Mouse (Mus musculus): ENCODE data around the gene E4f1. TPM values are rescaled to one million over a fixed set of nuclear protein-coding genes. Genes with fewer than 3 reads are reported as not detected.

The E4f1 gene
- polyA plus RNA-seq, 1 experiment = 50.4 TPM

DNA sequence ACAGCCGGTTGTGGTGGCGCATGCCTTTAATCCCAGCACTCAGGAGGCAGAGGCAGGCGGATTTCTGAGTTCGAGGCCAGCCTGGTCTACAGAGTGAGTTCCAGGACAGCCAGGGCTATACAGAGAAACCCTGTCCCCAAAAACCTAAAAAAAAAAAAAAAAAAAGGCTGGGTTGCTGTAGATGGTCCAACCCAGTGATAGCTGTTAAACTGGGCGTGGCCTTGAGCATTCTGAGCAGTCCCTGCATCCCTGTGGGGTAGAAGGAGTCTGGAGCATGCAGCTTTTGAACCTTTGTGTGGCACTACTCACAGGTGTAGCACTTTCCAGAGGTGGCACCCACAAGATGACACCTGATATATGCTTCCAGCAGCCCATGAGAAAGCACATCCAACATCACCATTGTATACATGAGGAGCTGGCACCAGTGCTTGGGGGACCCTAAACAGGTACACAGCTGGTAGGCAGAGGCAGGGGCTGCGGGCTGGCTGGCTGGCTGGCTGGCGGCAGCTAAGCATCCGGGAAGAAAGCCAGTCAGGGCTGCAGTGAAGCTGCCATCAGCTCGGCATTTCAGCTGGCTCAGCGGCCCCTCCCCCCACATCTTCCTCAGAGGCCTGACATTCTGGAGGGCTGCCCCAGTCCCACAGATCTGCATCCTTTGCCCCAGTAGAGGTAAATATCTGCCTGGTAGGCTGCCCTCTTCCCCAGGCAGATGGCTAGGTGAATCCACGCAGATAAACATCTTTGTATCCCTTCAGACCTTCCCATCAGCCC, 15.2 kb upstream of the E4f1 start:
- WGBS = 55% methylated on average over 11 of the region's 11 CpGs

DNA sequence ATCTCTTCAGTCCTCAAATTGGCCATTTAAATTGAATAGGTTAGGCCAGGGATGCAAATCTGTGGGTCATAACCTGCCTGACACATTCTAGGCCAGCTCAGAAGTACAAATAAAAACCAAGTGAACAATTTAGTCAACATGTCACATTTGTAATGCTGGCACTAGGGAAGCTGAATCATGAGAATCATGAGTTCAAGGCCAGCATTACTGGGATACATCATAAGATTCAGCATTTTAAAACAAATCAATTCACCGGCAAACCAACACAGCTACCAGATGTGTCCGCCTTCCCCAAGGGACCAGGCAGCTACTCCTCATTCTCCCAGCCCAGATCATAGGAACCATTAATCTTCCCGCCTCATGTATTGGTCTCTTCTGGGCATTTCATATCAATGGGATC, 13.4 kb upstream of the E4f1 start:
- no peak for DNase-seq (ENCODE audit: low read depth, low spot score)
- 94% methylated on average over 3 of the region's 3 CpGs for WGBS

More for the DNA sequence above, 15.2 kb upstream of the E4f1 start:
- DNase-seq (ENCODE audit: low read depth, low spot score) = no peak

DNA sequence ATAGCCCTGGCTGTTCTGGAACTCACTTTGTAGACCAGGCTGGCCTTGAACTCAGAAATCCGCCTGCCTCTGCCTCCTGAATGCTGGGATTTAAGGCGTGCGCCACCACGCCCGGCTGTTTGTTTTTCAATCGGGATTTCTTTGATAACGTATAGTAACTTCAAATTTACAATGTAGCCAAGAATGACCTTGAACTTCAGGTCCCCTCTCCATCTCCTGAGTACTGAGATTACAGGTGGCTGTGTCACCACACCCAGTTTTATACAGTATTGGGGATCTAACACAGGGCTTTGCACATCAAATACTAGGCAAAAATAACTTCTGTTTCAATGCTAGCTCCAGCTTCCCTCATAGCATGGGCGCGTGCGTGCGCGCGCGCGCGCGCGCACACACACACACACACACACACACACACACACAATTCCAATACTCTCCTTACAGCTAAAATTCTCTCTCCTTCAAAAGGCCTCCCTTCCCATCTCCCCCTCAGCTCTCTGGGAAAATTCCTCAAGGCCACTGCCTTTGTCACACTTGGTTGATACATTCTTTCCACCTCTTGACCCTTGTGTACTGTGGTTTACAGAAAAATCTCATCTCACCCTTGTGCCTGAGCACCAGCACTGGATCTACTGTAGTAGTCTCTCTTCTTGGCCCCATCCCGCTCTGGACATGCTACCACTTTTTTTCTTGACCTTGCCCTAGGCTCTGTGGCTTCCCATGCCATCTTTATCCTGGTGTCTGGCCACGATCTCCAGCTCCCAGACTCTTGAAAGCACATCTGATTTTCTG, 11.1 kb upstream of the E4f1 start:
- DNase-seq (ENCODE audit: low read depth, low spot score) = no peak
- 85% methylated on average over 20 of the region's 20 CpGs for WGBS

DNA sequence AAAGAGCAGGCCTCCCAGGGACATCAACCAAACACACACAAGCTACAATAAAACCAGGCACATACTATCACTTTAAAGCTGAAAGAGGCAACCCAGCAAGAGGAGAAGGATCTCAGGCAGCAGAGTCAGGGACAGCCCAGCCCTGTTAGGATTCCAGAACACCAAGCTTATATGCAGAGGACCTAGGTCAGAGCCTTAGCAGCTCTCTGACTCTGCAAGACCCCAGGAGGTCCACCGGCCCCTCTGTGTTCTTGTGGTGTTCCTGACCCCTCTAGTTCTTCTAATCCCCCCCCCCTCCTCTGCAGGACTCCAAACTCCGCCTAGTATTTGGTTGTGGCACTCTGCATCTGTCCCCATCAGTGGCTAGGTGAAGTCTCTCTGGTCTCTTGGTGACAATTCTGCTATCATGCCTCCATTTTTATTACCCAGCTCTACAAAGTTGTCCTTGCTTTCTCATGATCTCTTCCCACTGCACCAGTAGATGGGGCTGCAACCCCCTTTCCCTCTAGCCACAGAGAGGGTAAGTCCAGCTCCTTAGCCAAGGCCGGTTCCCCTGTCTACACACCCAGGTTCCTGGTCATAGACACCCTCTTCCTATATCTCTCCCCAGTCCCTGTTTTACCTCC, 10.2 kb upstream of the E4f1 start:
- DNase-seq (ENCODE audit: low read depth, low spot score) = no peak
- 59% methylated on average over 3 of the region's 3 CpGs for WGBS

DNA sequence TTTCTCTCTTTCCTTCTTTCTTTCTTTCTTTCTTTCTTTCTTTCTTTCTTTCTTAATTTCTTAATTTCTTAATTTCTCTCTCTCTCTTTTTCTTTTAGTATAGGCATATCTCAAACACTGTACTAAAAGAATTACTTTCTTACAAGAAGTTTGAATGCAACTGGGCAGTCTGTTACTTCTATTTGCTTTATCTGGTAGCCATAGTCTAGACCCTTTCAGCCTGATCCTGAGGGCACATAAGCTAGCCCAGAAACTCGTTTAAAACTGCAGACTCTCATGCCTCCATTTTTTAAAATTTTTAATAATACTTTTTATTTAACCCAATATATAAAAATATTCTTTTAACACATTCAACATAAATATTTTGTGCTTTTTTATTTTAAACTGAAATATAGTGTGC, 9.3 kb upstream of the E4f1 start:
- DNase-seq (ENCODE audit: low read depth, low spot score) = no peak
- 11% methylated on average over 1 of the region's 1 CpGs for WGBS

DNA sequence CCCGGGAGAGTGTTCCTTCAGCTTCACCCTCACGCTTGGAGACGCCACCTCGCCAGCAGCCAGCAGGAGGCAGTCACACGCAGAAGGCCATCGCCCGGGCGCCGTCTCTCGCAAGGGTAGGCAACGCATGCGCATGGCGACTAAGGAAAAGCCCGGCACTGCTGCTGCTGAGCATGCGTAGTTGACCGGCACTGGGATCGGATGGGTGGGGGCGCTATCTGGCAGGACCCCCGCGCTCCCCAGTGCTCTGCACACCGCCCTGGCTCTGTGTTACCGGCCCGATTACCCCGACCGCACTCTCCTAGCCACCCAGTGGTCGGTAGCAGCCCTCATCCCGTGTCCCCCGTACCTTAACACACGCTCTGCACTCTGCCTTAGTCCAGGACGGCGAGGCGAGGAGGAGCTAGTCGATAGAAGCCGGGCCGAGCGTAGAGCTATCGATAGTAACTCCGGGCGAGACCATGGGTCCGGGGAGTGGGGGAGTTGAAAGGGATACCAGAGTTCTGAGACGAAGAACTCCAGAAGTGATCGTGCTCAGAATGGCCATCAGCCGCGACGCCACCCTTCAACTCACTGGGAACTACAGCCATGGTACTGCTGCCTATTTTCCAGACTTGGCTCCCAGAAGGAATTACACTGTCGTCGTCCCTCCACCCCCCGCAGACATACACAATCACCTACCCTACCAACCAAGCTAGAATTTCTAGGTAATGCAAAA, 8.7 kb upstream of the E4f1 start, which contains the start of gene Mlst8:
TSS of gene Mlst8 (minus strand) at position 416 of the 718 bp plus-strand sequence.
- DNase-seq (ENCODE audit: low read depth, low spot score) = peak; percentile 78
- WGBS = under 1% methylated on average over 48 of the region's 48 CpGs

DNA sequence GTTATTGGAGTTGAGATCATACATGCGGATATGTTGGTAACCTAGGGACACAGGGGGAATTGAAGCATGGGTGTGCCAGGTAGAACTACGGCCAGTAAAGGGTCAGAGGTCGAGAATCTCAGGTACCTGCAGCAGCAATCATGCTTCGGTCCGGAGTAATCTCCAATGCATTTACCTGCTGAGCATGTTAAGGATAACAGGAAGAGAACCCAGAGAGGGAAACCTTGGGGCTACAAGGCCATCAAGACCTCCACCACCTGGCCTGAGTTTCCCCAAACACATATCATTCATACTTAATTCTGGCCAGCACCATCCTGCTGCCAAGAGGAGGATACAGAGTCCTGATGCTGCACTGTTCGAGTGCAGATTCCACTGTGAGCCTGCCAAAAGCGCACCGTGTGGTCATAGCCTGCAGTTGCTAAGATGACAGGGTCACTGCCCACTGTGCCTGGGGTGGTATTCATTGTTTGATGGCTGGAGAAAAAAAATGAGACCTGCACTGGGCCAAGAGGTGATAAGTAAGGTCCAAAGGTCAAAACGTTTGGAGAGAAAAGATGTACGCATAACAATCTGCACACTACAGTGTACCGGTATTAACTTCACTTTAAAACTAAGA, 8.0 kb upstream of the E4f1 start:
- WGBS = 17% methylated on average over 11 of the region's 11 CpGs

DNA sequence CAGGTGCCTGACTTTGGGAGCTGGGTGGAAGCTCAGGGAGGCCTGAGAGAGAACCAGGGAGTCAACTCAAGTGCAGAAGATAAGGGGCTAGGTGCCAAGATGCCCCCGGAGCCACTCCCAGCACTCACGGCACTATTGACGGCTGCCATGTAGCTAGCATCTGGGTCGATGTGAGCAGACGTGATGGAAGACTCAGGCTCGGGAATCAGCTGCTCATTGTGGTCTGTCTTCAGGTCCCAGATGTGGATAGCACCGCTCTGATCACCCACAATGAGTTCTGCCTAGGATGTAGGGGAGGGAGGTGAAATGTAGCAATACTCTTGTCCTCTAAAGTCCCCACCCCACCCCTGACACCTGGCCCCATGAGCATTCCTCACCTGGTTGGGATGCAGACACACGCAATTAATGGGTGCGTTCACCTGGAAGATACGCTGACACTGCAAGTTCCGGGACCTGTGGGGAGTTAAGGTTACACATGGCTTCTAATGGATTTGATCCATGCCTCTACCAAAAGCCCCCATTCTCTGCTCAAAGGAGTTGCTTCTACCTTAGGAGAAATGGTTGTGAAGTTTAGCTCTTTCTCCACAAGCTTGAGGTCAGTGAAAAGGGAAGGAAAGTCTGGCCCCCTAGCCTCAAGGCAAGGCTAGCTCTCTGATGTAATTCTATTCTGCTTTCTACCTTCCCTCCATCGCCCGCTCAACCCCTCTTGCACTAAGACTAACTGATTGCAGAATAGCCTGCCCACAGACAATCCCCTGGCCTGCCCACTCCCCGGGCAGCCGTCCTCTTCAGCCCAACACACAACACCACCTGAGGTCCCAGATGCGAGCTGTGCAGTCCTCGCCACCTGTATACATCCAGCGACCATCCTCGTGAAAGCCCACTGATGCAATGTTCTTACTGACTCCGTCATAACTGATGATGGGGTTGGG, 7.2 kb upstream of the E4f1 start:
- DNase-seq (ENCODE audit: low read depth, low spot score) = no peak
- whole genome bisulfite sequencing = 87% methylated on average over 20 of the region's 20 CpGs

More for the DNA sequence above, 8.0 kb upstream of the E4f1 start:
- DNase-seq (ENCODE audit: low read depth, low spot score) = no peak

DNA sequence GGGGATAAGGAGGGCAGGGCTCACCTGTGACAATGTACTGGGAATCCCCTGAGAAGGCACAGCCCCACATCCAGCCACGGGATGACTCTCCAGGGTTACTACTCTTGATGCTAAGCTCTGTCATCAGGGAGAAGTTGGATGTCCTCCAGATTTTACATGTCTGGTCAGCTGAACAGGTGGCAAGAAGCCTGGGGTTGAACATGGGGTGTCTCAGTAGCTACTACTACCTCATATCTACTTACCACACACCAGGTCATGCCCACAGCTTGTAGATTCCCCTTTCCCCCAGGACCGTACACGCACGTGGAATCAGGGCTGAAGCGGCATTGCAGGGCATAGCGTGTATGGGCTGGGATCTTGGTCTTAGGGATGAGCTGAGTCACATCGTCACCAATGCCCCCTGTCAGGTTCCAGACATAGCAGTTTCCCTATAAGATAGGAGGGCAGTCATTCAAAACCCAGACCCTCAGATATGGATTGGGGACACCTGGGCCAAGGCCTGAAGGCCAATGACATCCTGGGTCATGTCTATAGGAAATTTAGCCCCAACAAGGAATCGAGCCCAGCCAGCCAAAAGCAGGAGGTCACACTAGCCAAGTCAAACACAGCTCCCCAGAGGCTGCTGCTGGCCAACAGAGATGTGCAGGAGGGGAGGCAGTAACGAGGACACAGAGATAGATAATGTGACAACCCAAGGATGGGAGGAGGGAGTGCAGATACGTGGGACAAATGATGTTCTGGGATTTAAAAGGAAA, 6.1 kb upstream of the E4f1 start:
- 87% methylated on average over 10 of the region's 10 CpGs for WGBS
- no peak for DNase-seq (ENCODE audit: low read depth, low spot score)

DNA sequence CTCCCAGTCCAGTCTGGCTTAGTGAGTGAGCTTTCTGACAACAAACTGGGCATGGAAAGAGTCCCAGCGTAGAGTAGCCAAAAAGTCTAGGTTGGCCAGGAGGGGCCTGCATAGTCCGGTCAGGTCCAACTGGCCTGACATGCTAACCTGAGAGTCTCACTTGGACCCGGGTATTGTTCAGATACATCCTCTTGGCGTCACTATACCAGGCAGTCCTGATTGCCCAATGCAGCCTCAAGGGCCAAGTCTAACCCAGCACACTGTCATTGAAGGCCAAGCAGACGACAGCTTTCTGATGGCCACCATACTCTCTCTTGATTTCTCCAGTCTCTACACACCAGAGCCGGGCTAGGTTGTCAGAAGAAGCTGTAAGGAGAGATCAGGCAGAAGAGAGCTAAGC, 5.5 kb upstream of the E4f1 start:
- WGBS = 86% methylated on average over 6 of the region's 6 CpGs
- no peak for DNase-seq (ENCODE audit: low read depth, low spot score)

DNA sequence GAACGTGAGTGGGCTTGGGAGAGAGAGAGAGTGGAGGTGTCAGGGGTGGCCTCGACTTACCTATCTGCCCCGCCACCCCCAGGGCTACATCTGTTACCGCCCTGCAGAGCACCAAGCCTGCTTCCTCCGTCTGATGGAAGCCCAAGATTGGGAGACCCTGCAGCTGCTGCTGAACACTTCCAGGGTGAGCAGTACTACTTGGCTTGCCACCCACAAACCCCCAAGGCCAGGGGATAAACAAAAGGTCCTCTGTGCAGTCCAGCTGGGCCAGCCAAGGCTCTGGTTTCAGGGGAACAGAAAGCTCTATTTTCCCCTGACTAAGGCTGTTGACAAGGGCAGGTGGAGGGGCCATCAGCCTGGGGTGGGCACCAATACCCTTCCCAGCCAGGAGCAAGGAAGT, 4.4 kb upstream of the E4f1 start:
- WGBS = 83% methylated on average over 5 of the region's 5 CpGs
- no peak for DNase-seq (ENCODE audit: low read depth, low spot score)

DNA sequence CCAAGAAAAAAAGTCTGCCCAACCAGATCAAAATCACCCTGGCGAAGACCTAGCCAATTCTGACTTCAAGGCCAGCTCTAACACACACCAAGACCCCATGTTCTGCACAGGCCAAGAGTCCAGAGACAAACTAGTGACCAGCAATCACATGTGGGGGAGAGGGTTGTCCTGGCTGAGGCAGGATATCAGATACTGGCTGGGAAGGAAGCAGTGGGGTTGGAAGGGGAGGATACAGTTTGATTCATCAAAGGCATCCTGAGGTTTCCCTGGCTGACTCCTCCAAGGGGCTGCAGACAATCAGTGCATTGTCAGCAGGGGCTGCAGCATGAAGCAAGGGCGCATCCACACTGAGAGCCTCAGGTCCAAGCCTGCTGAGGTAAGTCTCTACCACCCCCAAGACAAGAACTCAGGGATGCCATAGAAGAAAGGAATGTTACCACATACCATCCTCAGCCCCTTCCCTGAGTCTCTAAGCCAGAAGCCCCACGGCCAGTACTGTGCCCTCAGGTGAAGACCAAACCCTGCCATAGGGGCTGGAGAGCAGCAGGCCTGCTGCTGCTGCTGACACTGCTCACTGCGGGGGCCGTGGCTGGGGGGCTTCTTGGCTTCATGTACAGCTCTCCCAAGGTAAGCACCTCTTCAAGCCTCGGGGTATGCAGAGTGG, 3.6 kb upstream of the E4f1 start, which contains the start of gene Bricd5:
TSS of gene Bricd5 (plus strand) at position 273 of the 664 bp plus-strand sequence.
- 61% methylated on average over 6 of the region's 6 CpGs for WGBS
- no peak for DNase-seq (ENCODE audit: low read depth, low spot score)

DNA sequence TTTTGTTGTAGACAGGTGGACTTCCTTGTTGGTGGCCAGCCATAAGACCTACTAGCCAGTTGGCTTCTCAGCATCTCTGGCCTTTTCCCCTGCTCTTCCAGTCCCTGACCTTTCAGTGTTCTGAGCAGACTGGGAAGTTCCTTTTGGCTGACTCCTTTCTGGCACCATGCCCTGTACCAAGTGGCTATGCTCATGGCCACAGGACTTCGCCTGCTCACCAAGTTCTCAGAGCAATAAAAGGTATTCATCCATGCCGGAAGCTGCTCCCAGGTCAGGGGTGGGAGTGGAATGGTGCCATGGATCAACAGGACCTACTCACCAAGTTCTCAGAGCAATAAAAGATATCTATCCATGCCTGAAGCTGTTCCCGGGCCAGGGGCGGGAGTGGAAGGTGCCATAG, 2.4 kb upstream of the E4f1 start:
- 18% methylated on average over 4 of the region's 4 CpGs for WGBS
- peak; percentile 97 for DNase-seq (ENCODE audit: low read depth, low spot score)

DNA sequence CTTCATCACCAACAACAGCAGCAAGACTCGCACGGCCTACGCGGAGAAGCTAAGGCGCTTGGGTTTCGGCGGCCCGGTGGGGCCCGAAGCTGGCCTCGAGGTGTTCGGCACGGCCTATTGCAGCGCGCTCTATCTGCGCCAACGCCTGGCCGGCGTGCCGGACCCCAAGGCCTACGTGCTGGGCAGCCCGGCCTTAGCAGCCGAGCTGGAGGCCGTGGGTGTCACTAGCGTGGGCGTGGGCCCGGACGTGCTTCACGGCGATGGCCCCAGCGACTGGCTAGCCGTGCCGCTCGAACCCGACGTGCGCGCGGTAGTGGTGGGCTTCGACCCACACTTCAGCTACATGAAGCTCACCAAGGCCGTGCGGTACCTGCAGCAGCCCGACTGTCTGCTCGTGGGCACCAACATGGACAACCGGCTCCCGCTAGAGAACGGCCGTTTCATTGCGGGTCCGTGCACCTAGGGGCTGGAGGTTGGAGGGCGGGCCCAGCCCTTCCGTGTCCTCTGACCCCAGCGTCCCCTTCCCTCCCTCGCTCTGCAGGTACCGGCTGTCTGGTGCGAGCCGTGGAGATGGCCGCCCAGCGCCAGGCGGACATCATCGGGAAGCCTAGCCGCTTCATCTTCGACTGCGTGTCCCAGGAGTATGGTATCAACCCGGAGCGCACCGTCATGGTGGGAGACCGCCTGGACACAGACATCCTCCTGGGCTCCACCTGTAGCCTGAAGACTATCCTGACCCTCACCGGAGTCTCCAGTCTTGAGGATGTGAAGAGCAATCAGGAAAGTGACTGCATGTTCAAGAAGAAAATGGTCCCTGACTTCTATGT, 801 bp upstream of the E4f1 start:
- WGBS = under 1% methylated on average over 68 of the region's 68 CpGs
- DNase-seq (ENCODE audit: low read depth, low spot score) = no peak

DNA sequence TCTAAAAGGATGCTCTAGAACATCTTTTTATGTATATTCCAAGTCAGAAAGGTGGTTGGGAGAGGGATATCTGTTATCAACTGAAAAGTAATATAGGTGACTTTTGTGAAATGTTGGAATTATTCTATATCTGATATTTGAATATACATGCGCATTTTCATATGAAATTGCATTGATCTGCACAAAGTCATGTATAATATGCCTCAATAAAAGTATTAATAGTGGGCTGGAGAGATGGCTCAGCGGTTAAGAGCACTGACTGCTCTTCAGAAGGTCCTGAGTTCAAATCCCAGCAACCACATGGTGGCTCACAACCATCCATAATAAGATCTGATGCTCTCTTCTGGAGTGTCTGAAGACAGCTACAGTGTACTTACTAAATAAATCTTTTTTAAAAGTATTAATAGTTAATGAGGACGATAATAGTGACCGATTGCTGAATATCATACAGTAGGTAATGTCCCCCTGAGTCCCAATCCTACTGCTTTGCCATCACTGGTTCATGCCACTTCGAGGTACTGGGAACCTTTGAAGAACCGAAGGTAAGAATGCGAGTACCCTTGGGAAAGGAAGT, 690 bp downstream of the E4f1 start:
- 18% methylated on average over 7 of the region's 7 CpGs for WGBS
- no peak for DNase-seq (ENCODE audit: low read depth, low spot score)

DNA sequence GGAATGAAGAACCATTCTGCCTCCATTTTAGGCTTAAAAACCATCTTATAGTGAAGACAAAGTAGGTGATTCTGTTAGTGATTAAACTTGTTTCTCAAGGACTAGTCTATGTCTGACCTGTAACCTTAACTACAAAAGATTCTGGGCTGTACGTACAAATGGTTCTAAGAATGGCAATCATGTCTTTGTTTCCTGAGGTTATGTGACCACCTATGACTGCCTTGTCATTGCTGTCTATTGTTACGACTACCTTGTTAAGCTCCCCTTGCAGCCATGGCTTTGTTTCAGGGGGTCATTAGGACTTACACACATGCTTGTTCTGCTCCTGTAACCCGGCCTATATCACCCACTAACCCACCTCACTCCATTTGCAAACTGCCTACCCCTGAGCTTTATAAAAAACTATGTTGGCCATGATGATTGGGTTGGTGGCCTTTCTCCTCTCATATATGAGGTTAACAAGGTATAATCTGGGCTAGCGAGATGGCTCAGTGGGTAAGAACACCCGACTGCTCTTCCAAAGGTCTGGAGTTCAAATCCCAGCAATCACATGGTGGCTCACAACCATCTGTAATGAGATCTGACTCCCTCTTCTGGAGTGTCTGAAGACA, 1.4 kb downstream of the E4f1 start:
- 95% methylated on average over 5 of the region's 5 CpGs for WGBS
- DNase-seq (ENCODE audit: low read depth, low spot score) = no peak
